Mouse (Mus musculus) myocyte (in vitro differentiated cells): ENCODE measurements around the gene Nhsl1. TPM values are rescaled to one million over a fixed set of nuclear protein-coding genes. Genes with fewer than 3 reads are reported as not detected.

Experiments
- H3K27me3 ChIP-seq: one replicate; pipeline ENCODE4 v1.6.1; 2011; ENCODE audit not compliant: control insufficient read depth, insufficient read depth, insufficient read length
- H3K36me3 ChIP-seq: one replicate; pipeline ENCODE4 v1.6.1; 2011; ENCODE audit not compliant: control insufficient read depth, insufficient read depth
- H3K4me2 ChIP-seq: one replicate; pipeline ENCODE4 v1.6.1; 2011; ENCODE audit warnings: low read depth, control low read depth
- H3K4me3 ChIP-seq: one replicate; pipeline ENCODE4 v1.5.1; 2011; ENCODE audit warnings: mild to moderate bottlenecking, control low read depth, moderate library complexity
- H3K79me2 ChIP-seq: one replicate; pipeline ENCODE4 v1.6.1; 2011; ENCODE audit not compliant: control insufficient read depth, insufficient read depth
- H3ac ChIP-seq: one replicate; pipeline ENCODE4 v1.6.1; 2011; ENCODE audit not compliant: control insufficient read depth, insufficient read length
- MAX ChIP-seq: IDR thresholded peaks from one replicate; pipeline ENCODE4 v1.6.1; 2011; ENCODE audit warnings: low read depth, mild to moderate bottlenecking, control low read depth
- MYOD1 ChIP-seq, 3 experiments: IDR thresholded peaks; one replicate each; pipeline ENCODE4 v1.6.1; 2011; ENCODE audit warnings: control low read depth in 2 of 3, low read depth in 2 of 3, mild to moderate bottlenecking in 2 of 3, moderate library complexity in 1 of 3; ENCODE audit not compliant: insufficient read length in 2 of 3, control insufficient read depth in 1 of 3
- MYOG ChIP-seq, 3 experiments: IDR thresholded peaks; one replicate each; pipeline ENCODE4 v1.6.1; 2011; ENCODE audit warnings: control low read depth in 2 of 3, low read depth in 2 of 3, mild to moderate bottlenecking in 2 of 3; ENCODE audit not compliant: insufficient read length in 2 of 3, control insufficient read depth in 1 of 3, insufficient read depth in 1 of 3
- POLR2A ChIP-seq: IDR thresholded peaks from one replicate; pipeline ENCODE4 v1.6.1; 2011; ENCODE audit warnings: low read depth, mild to moderate bottlenecking, control low read depth, moderate library complexity; ENCODE audit not compliant: insufficient read length
- REST ChIP-seq: IDR thresholded peaks from one replicate; pipeline ENCODE4 v1.6.1; 2011; ENCODE audit warnings: mild to moderate bottlenecking, control low read depth, moderate library complexity; ENCODE audit not compliant: insufficient read depth, insufficient read length
- SRF ChIP-seq: IDR thresholded peaks from one replicate; pipeline ENCODE4 v1.6.1; 2011; ENCODE audit warnings: low read depth; ENCODE audit not compliant: control insufficient read depth, insufficient read length
- TCF3 ChIP-seq: IDR thresholded peaks from one replicate; pipeline ENCODE4 v1.6.1; 2011; ENCODE audit warnings: low read depth, control low read depth; ENCODE audit not compliant: insufficient read length
- USF1 ChIP-seq: IDR thresholded peaks from one replicate; pipeline ENCODE4 v1.6.1; 2011; ENCODE audit warnings: low read depth, mild to moderate bottlenecking, control low read depth, moderate library complexity
- polyA plus RNA-seq: library from polyadenylated mRNA; unstranded; fragments of >200 nt; fragmentation: generic; extraction: Trizol; gene quantifications from one replicate; pipeline ENCODE4 v1.2.1, GENCODE M21; 2012; ENCODE audit warnings: missing spikeins

The Nhsl1 gene
- polyA plus RNA-seq, 1 experiment, result 5.4 TPM

GRCm38 (mm10) chr10:18562940-18563339, 244.2 kb downstream of the Nhsl1 start:
- TF ChIP-seq SRF (no peak), TCF3 (no peak), MYOD1 (IDR thresholded peaks at IDR 0.05; ENCODE audit: control insufficient read depth in 1 of 3, insufficient read length in 2 of 3, low read depth in 2 of 3) (no peak), USF1 (no peak)
- Histone ChIP-seq H3K79me2 (no peaks in the 10 kb centered on the region), H3K27me3 (no peaks in the 10 kb centered on the region), H3K4me2 (no peak overlapping the region), H3K4me3 (no peak overlapping the region), H3ac (no peak overlapping the region), H3K36me3 (no peaks in the 10 kb centered on the region)

GRCm38 (mm10) chr10:18572581-18572980, 253.8 kb downstream of the Nhsl1 start:
- H3K4me2 ChIP-seq, result no peak overlapping the region
- no peak overlapping the region for H3K4me3 ChIP-seq
- TF ChIP-seq POLR2A (no peak), MYOG (IDR thresholded peaks at IDR 0.05; ENCODE audit: control insufficient read depth in 1 of 3, insufficient read depth in 1 of 3, insufficient read length in 2 of 3, low read depth in 2 of 3) (no peak), REST (no peak), MAX (no peak), SRF (no peak), USF1 (no peak)
- no peaks in the 10 kb centered on the region for H3K79me2 ChIP-seq
- H3K27me3 ChIP-seq, result no peaks in the 10 kb centered on the region
- no peaks in the 10 kb centered on the region for H3K36me3 ChIP-seq
- no peak overlapping the region for H3ac ChIP-seq

Other genes with a start within 250 kb of the Nhsl1 start
- 1.1 TPM for gene Ect2l, start 108.1 kb upstream of the Nhsl1 start, polyA plus RNA-seq
- gene Ccdc28a, start 84.0 kb upstream of the Nhsl1 start, polyA plus RNA-seq, result 7.3 TPM
- 9.7 TPM for gene Hebp2, start 227.1 kb downstream of the Nhsl1 start, polyA plus RNA-seq